Mouse (Mus musculus) frontal cortex, postnatal 10 days (tissue): ENCODE data around the gene Fscn1.

Experiments used
- DNase-seq, 2 experiments: peaks; one replicate each; pipeline ENCODE4 v3.0.0; 2022; ENCODE audit warnings: low spot score in 2 of 2, mixed read lengths in 1 of 2

Gene Fscn1

DNA sequence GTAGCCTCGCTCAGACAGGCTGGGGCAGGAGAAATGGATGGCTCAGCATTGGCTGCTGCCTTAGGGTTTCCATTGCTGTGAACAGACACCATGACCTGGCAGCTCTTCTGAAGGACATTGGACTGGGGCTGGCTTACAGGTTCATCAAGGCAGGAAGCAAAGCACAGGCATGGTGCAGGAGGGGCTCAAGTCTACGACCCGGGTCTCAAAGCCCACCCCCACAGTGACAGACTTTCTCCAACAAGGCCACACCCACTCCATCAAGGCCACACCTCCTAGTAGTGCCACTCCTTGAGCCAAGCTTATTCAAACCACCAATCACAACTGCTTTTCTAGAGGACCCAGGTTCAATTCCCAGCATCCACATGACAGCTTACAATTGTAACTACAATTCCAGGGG lies 13.8 kb downstream of the Fscn1 start:
- DNase-seq: no peak

GRCm38 (mm10) chr5:142974598-142975121 lies 14.5 kb downstream of the Fscn1 start:
- DNase-seq: peak; percentile 62 to 65

DNA sequence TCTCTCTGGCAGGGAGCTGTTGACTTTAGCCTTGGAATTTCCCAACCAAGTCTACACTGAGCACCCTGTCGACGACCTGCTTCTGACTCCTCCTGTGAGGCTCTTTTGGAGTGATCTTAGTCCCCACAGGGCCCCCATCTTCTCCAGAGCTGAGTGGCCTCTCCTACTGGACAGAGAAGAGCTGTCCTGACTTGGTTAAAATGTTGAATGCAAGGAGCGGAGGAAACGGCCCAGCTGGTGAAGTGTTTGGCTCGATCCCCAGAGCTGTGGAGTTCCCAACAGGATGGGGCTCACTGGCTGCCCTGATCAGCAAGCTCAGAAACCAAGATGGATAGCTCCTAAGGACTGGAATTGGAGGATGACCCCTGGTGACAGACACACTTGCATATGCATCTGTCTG lies 16.4 kb downstream of the Fscn1 start:
- no peak for DNase-seq

- DNase-seq: no peak
Observed at GRCm38 (mm10) chr5:142982046-142982801, 22.1 kb downstream of the Fscn1 start.

DNA sequence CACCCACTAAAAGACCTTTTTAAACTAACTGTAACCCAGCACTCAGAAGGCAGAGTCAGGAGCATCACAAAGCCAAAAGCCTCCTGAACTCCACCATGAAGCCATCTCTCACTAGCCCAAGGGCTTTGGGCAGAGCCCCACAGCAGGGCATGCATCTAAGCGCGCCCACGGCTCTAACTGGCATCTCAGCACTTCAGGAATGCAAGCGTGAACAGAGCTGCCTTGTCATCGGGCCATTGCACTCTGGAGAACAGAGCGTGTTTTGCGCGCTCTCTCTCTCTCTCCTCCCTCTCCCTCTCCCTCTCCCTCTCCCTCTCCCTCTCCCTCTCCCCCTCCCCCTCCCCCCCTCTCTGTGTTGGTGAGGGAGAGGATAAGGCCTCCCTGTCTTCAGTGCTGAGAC lies 23.0 kb downstream of the Fscn1 start:
- no peak for DNase-seq

DNA sequence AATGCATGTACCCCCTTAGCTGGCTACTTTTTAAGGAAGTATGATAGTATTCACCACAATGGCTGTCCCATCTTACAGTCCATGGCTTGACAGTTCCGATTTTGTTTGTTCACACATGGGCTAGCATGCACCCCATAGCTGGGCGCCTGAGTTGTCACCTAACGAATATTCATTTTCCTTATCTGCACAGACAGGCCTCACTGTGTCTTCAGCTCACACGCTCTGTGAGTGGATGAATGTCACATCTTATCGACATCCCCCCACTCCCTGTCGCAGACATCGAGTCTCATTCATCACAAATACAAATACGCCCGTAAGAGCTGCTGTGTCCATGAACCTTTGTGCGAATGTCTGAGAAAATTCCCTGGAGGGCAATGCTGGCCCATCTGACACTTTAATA lies 24.1 kb downstream of the Fscn1 start:
- DNase-seq: no peak

DNA sequence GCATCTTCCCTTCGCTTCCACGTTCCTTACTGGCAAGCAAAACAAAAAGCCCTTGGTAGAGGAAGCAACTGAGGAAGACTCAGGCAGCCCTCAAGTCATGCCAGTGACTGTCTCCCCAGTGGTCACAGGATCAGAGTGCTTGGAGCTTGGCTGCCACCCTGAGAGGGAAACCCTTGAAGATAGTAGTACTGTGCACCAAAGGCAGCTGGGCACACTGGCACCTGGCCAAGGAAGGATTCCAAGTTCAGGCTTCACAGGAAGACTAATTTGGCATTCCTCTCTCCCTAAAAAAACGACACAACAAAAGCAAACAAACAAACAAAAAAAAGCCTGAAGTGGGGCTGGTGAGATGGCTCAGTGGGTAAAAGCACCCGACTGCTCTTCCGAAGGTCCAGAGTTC lies 28.4 kb downstream of the Fscn1 start:
- peak; percentile 40 to 58 for DNase-seq

- no peak for DNase-seq
Observed at GRCm38 (mm10) chr5:142989167-142989566, 29.0 kb downstream of the Fscn1 start.

DNA sequence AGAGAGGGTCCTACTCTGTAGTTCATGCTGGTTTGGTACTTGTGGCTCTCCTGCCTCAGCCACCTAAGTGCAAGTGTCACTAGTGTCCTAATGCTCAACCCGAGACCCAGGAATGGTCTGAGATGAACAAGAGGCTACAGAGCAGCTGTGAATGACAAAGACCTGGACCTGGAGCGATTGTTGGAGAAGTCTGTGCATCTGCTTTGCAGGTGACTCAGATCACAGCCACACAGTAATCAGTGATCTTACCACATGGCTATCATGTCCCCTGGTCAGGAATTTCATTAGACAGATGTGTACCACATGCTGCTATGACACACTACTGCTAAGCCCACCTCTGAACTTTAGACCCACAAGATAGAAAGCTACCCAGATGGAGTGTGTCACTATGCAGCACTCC lies 34.6 kb downstream of the Fscn1 start:
- DNase-seq: no peak

GRCm38 (mm10) chr5:142997526-142997925 lies 37.4 kb downstream of the Fscn1 start:
- DNase-seq: no peak

- DNase-seq: no peak
Observed at GRCm38 (mm10) chr5:142998171-142998570, 38.0 kb downstream of the Fscn1 start.

- DNase-seq: no peak
Observed at GRCm38 (mm10) chr5:143000091-143000490, 39.9 kb downstream of the Fscn1 start.

- peak in 1 of 2 experiments; percentile 37 for DNase-seq
Observed at GRCm38 (mm10) chr5:143000654-143001500, 40.7 kb downstream of the Fscn1 start.

- no peak for DNase-seq
Observed at GRCm38 (mm10) chr5:143009383-143009782, 49.2 kb downstream of the Fscn1 start.

GRCm38 (mm10) chr5:143017401-143017800 lies 57.3 kb downstream of the Fscn1 start:
- DNase-seq: no peak
